Mouse (Mus musculus) stomach, embryonic 16.5 days (tissue): Measurements from ENCODE around the gene Tectb. TPM values are rescaled to one million over a fixed set of nuclear protein-coding genes. Genes with fewer than 3 reads are reported as not detected.

Experiments used
- ATAC-seq: fragments of 200-750 bp; cut with Nextera tagmentation; 2 replicates; pipeline ENCODE4 v1.8.0; 2017; ENCODE audit warnings: moderate number of reproducible peaks, moderate TSS enrichment; ENCODE audit not compliant: insufficient read depth, low FRiP score
- H3K27ac ChIP-seq: fragments of 300-500 bp; sonication (generic); 2 replicates; pipeline ENCODE4 v1.5.1; 2014; ENCODE audit warnings: low read length
- H3K27me3 ChIP-seq: fragments of 300-500 bp; sonication (generic); 2 replicates; pipeline ENCODE4 v1.6.1; 2014; ENCODE audit warnings: low read length, control low read depth, mixed read lengths; ENCODE audit not compliant: control insufficient read depth, insufficient read depth
- H3K36me3 ChIP-seq: fragments of 300-500 bp; sonication (generic); 2 replicates; pipeline ENCODE4 v1.6.1; 2014; ENCODE audit warnings: low read length; ENCODE audit not compliant: control insufficient read depth, insufficient read depth
- H3K4me1 ChIP-seq: fragments of 300-500 bp; sonication (generic); 2 replicates; pipeline ENCODE4 v1.6.1; 2014; ENCODE audit warnings: low read length, control low read depth, mixed read lengths; ENCODE audit not compliant: control insufficient read depth, insufficient read depth
- H3K4me2 ChIP-seq: fragments of 300-500 bp; sonication (generic); 2 replicates; pipeline ENCODE4 v1.6.1; 2014; ENCODE audit warnings: low read depth, low read length, mixed read lengths
- H3K4me3 ChIP-seq: fragments of 300-500 bp; sonication (generic); replicated peaks from 2 replicates; pipeline ENCODE4 v1.5.1; 2014; ENCODE audit warnings: mild to moderate bottlenecking, low read length
- H3K9ac ChIP-seq: fragments of 300-500 bp; sonication (generic); 2 replicates; pipeline ENCODE4 v1.6.1; 2014; ENCODE audit warnings: low read length
- H3K9me3 ChIP-seq: fragments of 300-500 bp; sonication (generic); replicated peaks from 2 replicates; pipeline ENCODE4 v1.6.1; 2016; ENCODE audit warnings: low read length, control low read depth; ENCODE audit not compliant: control insufficient read depth
- WGBS: fragments of 180-500 bp; shearing (Covaris S2); extraction: QIAGEN DNeasy Blood & Tissue Kit; methylation state at CpG from one replicate; pipeline ENCODE4 v1.1.7; 2014; 5-methylcytosine and 5-hydroxymethylcytosine counted together
- polyA plus RNA-seq: library from polyadenylated mRNA; unstranded; fragments of >200 nt; fragmentation: Nextera tagmentation; extraction: Ambion mirVana; gene quantifications from 2 replicates; pipeline ENCODE4 v1.2.1, GENCODE M21; 2015

The Tectb gene
- polyA plus RNA-seq, 1 experiment from 2014 or later: 0.13 TPM

GRCm38 (mm10) chr19:55158606-55159005 is 21.9 kb upstream of the Tectb start:
- no peak overlapping the region for H3K9ac ChIP-seq
- no peak for ATAC-seq
- 57% methylated on average over 8 of the region's 8 CpGs for WGBS
- H3K4me1 ChIP-seq: no peaks in the 10 kb centered on the region
- H3K4me2 ChIP-seq: no peak overlapping the region
- no peak overlapping the region for H3K27ac ChIP-seq
- H3K4me3 ChIP-seq: no peak overlapping the region
- H3K27me3 ChIP-seq: no peaks in the 10 kb centered on the region
- H3K36me3 ChIP-seq: no peaks in the 10 kb centered on the region
- no peaks in the 10 kb centered on the region for H3K9me3 ChIP-seq

GRCm38 (mm10) chr19:55159826-55160225 is 20.7 kb upstream of the Tectb start:
- no peak overlapping the region for H3K4me2 ChIP-seq
- no peak for ATAC-seq
- H3K4me3 ChIP-seq: no peak overlapping the region
- no peak overlapping the region for H3K27ac ChIP-seq
- H3K9ac ChIP-seq: no peak overlapping the region
- H3K27me3 ChIP-seq: no peaks in the 10 kb centered on the region
- 44% methylated on average over 6 of the region's 6 CpGs for WGBS
- no peaks in the 10 kb centered on the region for H3K9me3 ChIP-seq
- no peaks in the 10 kb centered on the region for H3K4me1 ChIP-seq
- H3K36me3 ChIP-seq: no peaks in the 10 kb centered on the region

GRCm38 (mm10) chr19:55162271-55162670 is 18.3 kb upstream of the Tectb start:
- Histone ChIP-seq H3K9me3 (no peaks in the 10 kb centered on the region), H3K4me3 (no peak overlapping the region), H3K9ac (no peak overlapping the region), H3K27me3 (no peaks in the 10 kb centered on the region), H3K27ac (no peak overlapping the region), H3K4me1 (no peaks in the 10 kb centered on the region), H3K36me3 (no peaks in the 10 kb centered on the region), H3K4me2 (no peak overlapping the region)
- ATAC-seq: no peak
- WGBS: 66% methylated on average over 4 of the region's 4 CpGs

- no peaks in the 10 kb centered on the region for H3K9me3 ChIP-seq
- ATAC-seq: no peak
- no peak overlapping the region for H3K4me3 ChIP-seq
- no peak overlapping the region for H3K9ac ChIP-seq
- 71% methylated on average over 1 of the region's 1 CpGs for WGBS
- H3K36me3 ChIP-seq: no peaks in the 10 kb centered on the region
- no peak overlapping the region for H3K27ac ChIP-seq
- no peaks in the 10 kb centered on the region for H3K27me3 ChIP-seq
- H3K4me1 ChIP-seq: no peaks in the 10 kb centered on the region
- no peak overlapping the region for H3K4me2 ChIP-seq
Observed at GRCm38 (mm10) chr19:55164162-55164561, 16.4 kb upstream of the Tectb start.

GRCm38 (mm10) chr19:55165183-55165865 is 15.2 kb upstream of the Tectb start:
- no peaks in the 10 kb centered on the region for H3K27me3 ChIP-seq
- no peak overlapping the region for H3K27ac ChIP-seq
- H3K4me2 ChIP-seq: no peak overlapping the region
- H3K4me1 ChIP-seq: no peaks in the 10 kb centered on the region
- no peak overlapping the region for H3K9ac ChIP-seq
- H3K36me3 ChIP-seq: no peaks in the 10 kb centered on the region
- H3K9me3 ChIP-seq: peaks cover 3% of the 10 kb centered on the region; the same call in 1 of the 2 replicates
- no peak for ATAC-seq
- H3K4me3 ChIP-seq: no peak overlapping the region
- 76% methylated on average over 1 of the region's 1 CpGs for WGBS

- H3K9me3 ChIP-seq: peaks cover 3% of the 10 kb centered on the region; the same call in 1 of the 2 replicates
- no peaks in the 10 kb centered on the region for H3K36me3 ChIP-seq
- WGBS: 78% methylated on average over 4 of the region's 4 CpGs
- no peak overlapping the region for H3K4me3 ChIP-seq
- ATAC-seq: no peak
- no peaks in the 10 kb centered on the region for H3K4me1 ChIP-seq
- no peak overlapping the region for H3K27ac ChIP-seq
- no peak overlapping the region for H3K9ac ChIP-seq
- H3K27me3 ChIP-seq: no peaks in the 10 kb centered on the region
- H3K4me2 ChIP-seq: no peak overlapping the region
Observed at GRCm38 (mm10) chr19:55165954-55166353, 14.6 kb upstream of the Tectb start.

- no peak for ATAC-seq
- no peak overlapping the region for H3K27ac ChIP-seq
- 80% methylated on average over 2 of the region's 2 CpGs for WGBS
Observed at GRCm38 (mm10) chr19:55166741-55167140, 13.8 kb upstream of the Tectb start.

GRCm38 (mm10) chr19:55167741-55168140 is 12.8 kb upstream of the Tectb start:
- no peaks in the 10 kb centered on the region for H3K27me3 ChIP-seq
- no peaks in the 10 kb centered on the region for H3K36me3 ChIP-seq
- H3K9ac ChIP-seq: no peak overlapping the region
- H3K4me2 ChIP-seq: no peak overlapping the region
- ATAC-seq: no peak
- no peaks in the 10 kb centered on the region for H3K4me1 ChIP-seq
- H3K9me3 ChIP-seq: peaks cover 3% of the 10 kb centered on the region; the same call in 1 of the 2 replicates
- no peak overlapping the region for H3K27ac ChIP-seq
- 55% methylated on average over 2 of the region's 2 CpGs for WGBS
- no peak overlapping the region for H3K4me3 ChIP-seq

More at GRCm38 (mm10) chr19:55166741-55167140, 13.8 kb upstream of the Tectb start:
- H3K4me3 ChIP-seq: no peak overlapping the region
- no peak overlapping the region for H3K4me2 ChIP-seq
- no peak overlapping the region for H3K9ac ChIP-seq
- no peaks in the 10 kb centered on the region for H3K27me3 ChIP-seq
- H3K4me1 ChIP-seq: no peaks in the 10 kb centered on the region
- peaks cover 3% of the 10 kb centered on the region; the same call in 1 of the 2 replicates for H3K9me3 ChIP-seq
- H3K36me3 ChIP-seq: no peaks in the 10 kb centered on the region

- no peaks in the 10 kb centered on the region for H3K27me3 ChIP-seq
- 35% methylated on average over 6 of the region's 6 CpGs for WGBS
- H3K9me3 ChIP-seq: peaks cover 3% of the 10 kb centered on the region; the same call in 1 of the 2 replicates
- H3K4me3 ChIP-seq: no peak overlapping the region
- H3K4me1 ChIP-seq: no peaks in the 10 kb centered on the region
- no peak overlapping the region for H3K27ac ChIP-seq
- H3K4me2 ChIP-seq: no peak overlapping the region
- no peak for ATAC-seq
- no peaks in the 10 kb centered on the region for H3K36me3 ChIP-seq
- no peak overlapping the region for H3K9ac ChIP-seq
Observed at GRCm38 (mm10) chr19:55168360-55168759, 12.2 kb upstream of the Tectb start.
